Mouse (Mus musculus): ENCODE results near the gene Elmod3.

DNA sequence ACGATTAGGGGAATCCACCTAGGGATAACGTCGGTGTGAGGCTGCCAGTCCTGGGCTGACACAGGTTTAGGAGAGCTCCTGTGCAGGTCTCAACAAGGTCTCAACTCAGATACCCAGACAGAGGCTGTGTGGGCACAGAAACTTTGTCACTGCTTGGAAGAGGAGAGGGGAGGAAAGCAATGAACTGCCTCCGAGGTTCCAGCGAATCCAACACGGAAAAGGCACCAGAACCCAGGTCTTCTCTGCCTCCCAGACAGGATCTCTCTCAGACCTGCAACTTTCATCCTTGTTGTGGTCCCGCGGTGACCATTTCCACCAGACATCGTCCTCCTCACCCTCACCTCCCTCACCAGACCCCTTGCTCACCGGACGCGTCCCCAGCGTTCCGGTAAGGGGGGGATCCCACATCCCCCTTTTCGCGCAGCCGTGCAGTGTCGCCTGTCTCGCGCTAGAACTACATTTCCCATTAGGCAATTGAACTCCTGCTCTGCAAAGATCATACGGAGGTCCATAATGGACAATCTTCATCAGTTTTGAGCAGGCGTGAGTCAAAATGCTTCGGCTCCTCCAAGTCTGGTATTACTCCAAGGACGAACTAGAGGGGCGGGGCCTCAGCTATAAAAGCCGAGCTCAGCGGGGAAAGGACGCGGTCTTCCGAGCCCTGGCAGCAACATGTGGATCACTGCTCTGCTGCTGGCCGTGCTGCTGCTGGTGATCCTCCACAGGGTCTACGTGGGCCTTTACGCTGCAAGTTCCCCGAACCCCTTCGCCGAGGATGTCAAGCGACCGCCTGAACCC lies at the start of gene Elmod3, which contains the start of gene Retsat:
- TF ChIP-seq POLR2A (IDR thresholded peaks at IDR 0.05; ENCODE audit: control insufficient read depth, low read depth, low read length) (peak; percentile 95), CTCF (IDR thresholded peaks at IDR 0.05; ENCODE audit: control insufficient read depth, insufficient read depth, insufficient replicate concordance, low read depth, low read length) (0 out of 2 replicates have a peak, but pooled peaks have one; percentile 6)
